Mouse (Mus musculus) midbrain, embryonic 14.5 days (tissue): ENCODE measurements at regions not wholly inside any gene's neighbourhood (a gene's known extent, or its start where the extent isn't known, plus 50 kb on each side); places are given as distances from the start of the nearest gene placed in this dataset.

ENCODE experiments used
- ATAC-seq: fragments of 200-750 bp; cut with Nextera tagmentation; 2 replicates; pipeline ENCODE4 v1.8.0; 2017; ENCODE audit warnings: moderate number of reproducible peaks, moderate library complexity; ENCODE audit not compliant: low FRiP score, low TSS enrichment
- DNase-seq: peaks from one replicate; pipeline ENCODE4 v3.0.0-alpha.2; 2015
- H3K27ac ChIP-seq: fragments of 300-500 bp; sonication (generic); replicated peaks from 2 replicates; pipeline ENCODE4 v1.5.1; 2014; ENCODE audit warnings: mild to moderate bottlenecking, low read depth, low read length, moderate library complexity
- H3K27me3 ChIP-seq: fragments of 300-500 bp; sonication (generic); 2 replicates; pipeline ENCODE4 v1.6.1; 2014; ENCODE audit warnings: low read length, control low read depth, mixed read lengths; ENCODE audit not compliant: control insufficient read depth, insufficient read depth
- H3K36me3 ChIP-seq: fragments of 300-500 bp; sonication (generic); 2 replicates; pipeline ENCODE4 v1.6.1; 2014; ENCODE audit warnings: low read length, control low read depth; ENCODE audit not compliant: control insufficient read depth, insufficient read depth
- H3K4me1 ChIP-seq: fragments of 300-500 bp; sonication (generic); 2 replicates; pipeline ENCODE4 v1.6.1; 2014; ENCODE audit warnings: mild to moderate bottlenecking, antibody characterized with exemption, low read length, control low read depth; ENCODE audit not compliant: control insufficient read depth, insufficient read depth
- H3K4me2 ChIP-seq: fragments of 300-500 bp; sonication (generic); 2 replicates; pipeline ENCODE4 v1.6.1; 2014; ENCODE audit warnings: mild to moderate bottlenecking, low read length, moderate library complexity
- H3K4me3 ChIP-seq: fragments of 300-500 bp; sonication (generic); replicated peaks from 2 replicates; pipeline ENCODE4 v1.5.1; 2014; ENCODE audit warnings: low read depth, low read length
- H3K9ac ChIP-seq: fragments of 300-500 bp; sonication (generic); replicated peaks from 2 replicates; pipeline ENCODE4 v1.6.1; 2014; ENCODE audit warnings: mild to moderate bottlenecking, low read length, moderate library complexity
- H3K9me3 ChIP-seq: fragments of 300-500 bp; sonication (generic); 2 replicates; pipeline ENCODE4 v1.6.1; 2016; ENCODE audit warnings: low read length, control low read depth, mixed read lengths; ENCODE audit not compliant: control insufficient read depth
- WGBS: fragments of 180-500 bp; shearing (Covaris S2); extraction: QIAGEN DNeasy Blood & Tissue Kit; methylation state at CpG from one replicate; pipeline ENCODE4 v1.1.7; 2014; 5-methylcytosine and 5-hydroxymethylcytosine counted together

GRCm38 (mm10) chr3:121025546-121026157 is 145.8 kb downstream of the Rwdd3 start:
- Histone ChIP-seq H3K27ac (no peak overlapping the region), H3K36me3 (no peaks in the 10 kb centered on the region), H3K9ac (no peak overlapping the region), H3K9me3 (no peaks in the 10 kb centered on the region), H3K4me1 (peaks cover 2% of the 10 kb centered on the region; the same call in 1 of the 2 replicates), H3K27me3 (no peaks in the 10 kb centered on the region), H3K4me2 (no peak overlapping the region), H3K4me3 (no peak overlapping the region)
- DNase-seq (peak; percentile 20), ATAC-seq (no peak)
- 39% methylated on average over 9 of the region's 9 CpGs for WGBS

- Histone ChIP-seq H3K4me1 (peaks cover 2% of the 10 kb centered on the region; the same call in 1 of the 2 replicates), H3K27ac (no peak overlapping the region), H3K36me3 (no peaks in the 10 kb centered on the region), H3K4me2 (no peak overlapping the region), H3K4me3 (no peak overlapping the region), H3K27me3 (no peaks in the 10 kb centered on the region), H3K9ac (no peak overlapping the region), H3K9me3 (no peaks in the 10 kb centered on the region)
- no peak for ATAC-seq
- DNase-seq = no peak
- WGBS = 47% methylated on average over 8 of the region's 8 CpGs
Measured at GRCm38 (mm10) chr3:121024810-121025209, 146.7 kb downstream of the Rwdd3 start.

DNA sequence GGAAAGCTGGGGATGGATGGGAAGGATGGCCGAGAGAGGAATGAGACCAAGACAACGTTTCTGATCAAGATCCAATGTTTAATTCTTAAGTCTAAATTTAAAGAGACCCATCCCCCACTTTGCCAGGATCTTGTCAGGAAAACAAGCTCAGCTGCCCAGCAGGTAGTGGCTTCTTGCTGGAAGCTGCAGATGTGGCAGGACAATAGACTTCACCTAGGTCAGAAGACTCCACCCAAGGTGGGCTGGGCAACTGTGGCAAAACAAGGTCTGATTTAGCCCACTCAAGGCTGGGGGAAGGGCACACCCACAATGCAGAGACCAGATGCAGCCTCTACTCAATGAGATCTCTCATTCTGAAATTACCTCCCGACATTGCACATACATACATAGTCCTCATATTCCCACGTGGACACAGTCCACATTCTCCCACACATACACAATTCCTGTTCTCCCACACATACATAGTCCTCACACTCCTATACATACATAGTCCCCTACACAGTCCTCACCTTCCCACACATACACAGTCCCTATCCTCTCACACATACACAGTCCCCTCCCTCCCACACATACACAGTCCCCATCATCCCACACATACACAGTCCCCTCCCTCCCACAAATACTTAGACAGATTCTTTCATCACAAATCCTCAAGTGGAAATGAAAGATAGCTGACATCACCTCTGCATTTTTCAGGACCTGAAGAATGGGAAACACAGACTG is 150.2 kb downstream of the Rwdd3 start:
- ATAC-seq (no peak), DNase-seq (no peak)
- WGBS = 83% methylated on average over 4 of the region's 4 CpGs
- Histone ChIP-seq H3K27me3 (no peaks in the 10 kb centered on the region), H3K4me2 (no peak overlapping the region), H3K4me3 (no peak overlapping the region), H3K36me3 (no peaks in the 10 kb centered on the region), H3K9ac (no peak overlapping the region), H3K9me3 (no peaks in the 10 kb centered on the region), H3K4me1 (peaks cover 2% of the 10 kb centered on the region; the same call in 1 of the 2 replicates), H3K27ac (no peak overlapping the region)

- H3K27me3 ChIP-seq = no peaks in the 10 kb centered on the region
- ATAC-seq (no peak), DNase-seq (peak; percentile 52)
- H3K27ac ChIP-seq = no peak overlapping the region
- no peaks in the 10 kb centered on the region for H3K9me3 ChIP-seq
- H3K4me2 ChIP-seq = no peak overlapping the region
- no peak overlapping the region for H3K9ac ChIP-seq
- 76% methylated on average over 6 of the region's 6 CpGs for WGBS
- no peaks in the 10 kb centered on the region; the same call in 1 of the 2 replicates for H3K4me1 ChIP-seq
- H3K4me3 ChIP-seq = no peak overlapping the region
- no peaks in the 10 kb centered on the region for H3K36me3 ChIP-seq
Measured at GRCm38 (mm10) chr3:121009223-121009622, 162.3 kb downstream of the Rwdd3 start.

DNA sequence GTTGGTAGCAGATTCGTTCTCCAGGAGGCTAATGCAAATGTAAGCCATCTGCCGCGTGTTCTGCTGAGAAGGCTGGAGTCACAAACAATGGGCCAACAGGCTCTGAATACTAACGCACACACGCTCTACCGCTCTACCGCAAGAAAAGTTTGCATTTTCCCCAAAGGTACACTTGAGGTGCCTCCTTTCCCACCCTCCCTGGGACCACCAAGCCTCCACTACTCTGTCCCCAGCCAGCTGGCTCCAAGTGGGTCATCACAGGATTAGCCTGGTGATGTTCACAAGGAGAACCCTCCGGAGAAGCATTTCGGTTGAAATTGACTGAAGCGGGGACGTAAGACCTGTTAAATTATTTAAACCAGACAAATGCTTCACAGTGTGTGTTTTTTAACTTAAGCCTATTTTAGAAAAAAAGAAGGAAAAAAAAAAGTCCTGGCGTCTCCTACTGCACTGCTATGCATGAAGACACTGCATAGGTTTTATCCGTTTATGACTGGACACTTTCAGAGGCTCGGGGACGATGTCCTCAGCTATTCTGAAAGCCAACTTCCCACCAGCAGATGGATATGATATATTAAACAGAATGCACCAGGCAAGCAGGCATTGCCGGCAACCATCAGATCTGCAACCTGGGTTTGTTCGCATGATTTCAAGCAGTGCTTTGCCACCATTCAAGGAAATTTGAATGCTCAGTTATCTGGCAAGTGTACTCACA is 187.8 kb downstream of the Rwdd3 start:
- peak; percentile 75 for ATAC-seq
- Histone ChIP-seq H3K9ac (no peak overlapping the region), H3K4me1 (peaks cover 16% of the 10 kb centered on the region), H3K4me3 (no peak overlapping the region), H3K36me3 (no peaks in the 10 kb centered on the region), H3K27ac (0 out of 2 replicates have a peak overlapping the region, but pooled peaks have one; percentile 49), H3K27me3 (peaks cover 4% of the 10 kb centered on the region; the same call in 1 of the 2 replicates), H3K9me3 (no peaks in the 10 kb centered on the region), H3K4me2 (peak overlapping the region; percentile 44)
- DNase-seq = peak; percentile 75
- WGBS = 18% methylated on average over 17 of the region's 17 CpGs

DNA sequence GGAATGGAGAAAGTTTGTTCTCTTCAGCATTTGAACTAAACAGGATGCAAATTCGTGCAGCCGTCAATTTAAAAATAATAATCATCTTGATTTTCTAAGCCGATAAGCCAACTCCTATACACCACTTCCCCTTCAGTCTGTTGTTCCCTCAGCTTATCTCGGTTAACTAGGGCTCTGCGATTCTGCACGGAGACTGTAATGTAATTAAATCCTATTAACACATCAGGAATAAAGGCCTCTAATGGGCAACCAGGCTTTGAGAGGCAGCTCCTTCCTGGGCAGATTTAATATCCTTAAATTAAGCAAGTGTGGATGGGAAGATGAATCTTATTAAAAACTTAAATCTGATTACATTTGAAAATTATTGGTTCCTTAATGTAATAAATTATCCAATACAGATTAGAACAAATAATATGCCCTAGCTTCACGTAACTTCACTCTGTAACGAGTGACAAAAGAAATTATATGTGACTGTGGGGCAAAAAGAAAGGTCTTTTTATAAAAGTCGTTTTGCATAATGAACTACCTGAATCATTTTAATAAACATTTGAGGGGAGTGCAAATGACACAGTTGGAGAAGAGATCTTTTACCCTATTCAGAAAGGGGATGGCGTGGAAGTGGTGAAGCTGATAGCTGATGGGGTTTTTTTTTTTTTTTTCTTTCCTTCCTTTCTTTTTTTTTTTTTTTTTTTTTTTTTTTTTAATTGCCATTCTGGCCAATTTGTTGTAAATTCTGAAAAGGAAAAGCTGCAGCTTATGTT is 188.5 kb downstream of the Rwdd3 start:
- H3K4me3 ChIP-seq = no peak overlapping the region
- peaks cover 16% of the 10 kb centered on the region for H3K4me1 ChIP-seq
- H3K27ac ChIP-seq = peak overlapping the region; percentile 52; the same call in 1 of the 2 replicates
- H3K9me3 ChIP-seq = no peaks in the 10 kb centered on the region
- no peak overlapping the region for H3K9ac ChIP-seq
- ATAC-seq = peak; percentile 53; the same call in 1 of the 2 replicates
- H3K4me2 ChIP-seq = peak overlapping the region; percentile 44
- DNase-seq = peak; percentile 66
- WGBS = 9% methylated on average over 10 of the region's 10 CpGs
- H3K27me3 ChIP-seq = peaks cover 4% of the 10 kb centered on the region; the same call in 1 of the 2 replicates
- no peaks in the 10 kb centered on the region for H3K36me3 ChIP-seq

DNA sequence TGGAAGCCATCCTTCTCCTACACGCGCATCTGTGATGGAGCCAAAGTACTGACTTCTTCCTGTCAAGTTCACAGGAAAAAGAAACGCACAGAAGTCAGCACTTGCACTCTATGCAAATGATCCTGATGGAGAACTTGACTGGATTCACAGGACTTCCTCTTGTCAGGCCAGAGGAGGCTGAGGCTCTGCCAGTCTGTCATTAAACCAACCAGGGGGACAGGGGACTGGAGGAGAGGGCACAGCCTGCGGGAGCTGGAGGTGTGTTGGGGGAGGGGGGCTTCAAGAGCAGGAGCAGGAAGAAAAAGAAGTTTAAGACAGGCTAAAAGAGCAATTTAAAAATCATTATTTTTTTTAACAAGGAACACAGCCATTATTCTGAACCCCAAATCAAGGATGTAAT is 189.3 kb downstream of the Rwdd3 start:
- no peak overlapping the region for H3K4me3 ChIP-seq
- no peak; the same call in 1 of the 2 replicates for ATAC-seq
- H3K36me3 ChIP-seq = no peaks in the 10 kb centered on the region
- H3K9me3 ChIP-seq = no peaks in the 10 kb centered on the region
- H3K9ac ChIP-seq = no peak overlapping the region
- no peak overlapping the region for H3K4me2 ChIP-seq
- H3K27ac ChIP-seq = no peak overlapping the region
- peaks cover 4% of the 10 kb centered on the region; the same call in 1 of the 2 replicates for H3K27me3 ChIP-seq
- peaks cover 16% of the 10 kb centered on the region for H3K4me1 ChIP-seq
- WGBS = 35% methylated on average over 4 of the region's 4 CpGs
- DNase-seq = peak; percentile 13

DNA sequence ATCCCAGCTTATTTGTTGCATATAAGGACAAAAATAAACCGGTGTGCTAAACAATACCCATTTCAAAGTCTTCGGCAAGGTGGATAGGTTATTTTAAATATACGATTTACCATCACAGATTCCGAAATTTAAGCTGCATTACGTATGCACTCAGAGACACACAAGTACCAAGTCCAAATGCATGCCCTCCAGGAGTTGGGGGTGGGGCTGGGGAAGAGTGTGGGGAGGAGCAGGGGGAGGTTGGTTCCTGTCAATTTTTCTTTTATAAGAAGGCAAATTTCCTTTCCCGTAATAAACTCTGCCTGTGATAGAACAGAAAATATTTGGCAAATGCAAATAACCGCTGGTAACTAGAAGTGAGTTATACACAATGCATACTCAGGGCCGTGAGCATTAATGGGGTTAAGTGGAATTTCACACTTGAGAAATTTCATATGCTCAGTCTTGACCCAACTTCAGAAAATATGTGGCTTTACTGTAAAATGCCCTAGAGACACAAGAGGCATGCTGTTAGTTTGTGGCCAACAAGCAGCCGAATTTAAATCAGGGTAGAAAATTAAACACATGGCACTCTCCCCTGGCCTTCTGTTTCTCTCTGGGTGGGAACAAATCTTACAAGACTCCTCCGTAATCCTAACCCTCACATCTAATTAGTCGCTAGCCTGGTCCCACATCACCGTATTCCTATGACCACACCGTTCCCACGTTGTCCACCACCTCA is 200.6 kb downstream of the Rwdd3 start:
- 74% methylated on average over 14 of the region's 14 CpGs for WGBS
- DNase-seq (no peak), ATAC-seq (no peak)
- H3K4me2 ChIP-seq = no peak overlapping the region
- no peaks in the 10 kb centered on the region for H3K4me1 ChIP-seq
- no peaks in the 10 kb centered on the region for H3K36me3 ChIP-seq
- no peak overlapping the region for H3K9ac ChIP-seq
- H3K27me3 ChIP-seq = no peaks in the 10 kb centered on the region
- no peaks in the 10 kb centered on the region for H3K9me3 ChIP-seq
- no peak overlapping the region for H3K4me3 ChIP-seq
- H3K27ac ChIP-seq = no peak overlapping the region
